Mouse (Mus musculus) small intestine, adult 2 months (tissue): ENCODE measurements around the gene Gcc2. TPM values are rescaled to one million over a fixed set of nuclear protein-coding genes. Genes with fewer than 3 reads are reported as not detected.
"Not testable (repeated sequence)": the region's sequence is repeated elsewhere in the genome, so short reads cannot be mapped to it uniquely, and the experiment has no call there.

ENCODE experiments used
- H3K27ac ChIP-seq: fragments of 200-500 bp; 2 replicates; pipeline ENCODE4 v1.5.1; 2012; ENCODE audit warnings: low read depth, low read length, control low read depth, inconsistent platforms; ENCODE audit not compliant: insufficient read depth
- H3K27me3 ChIP-seq: fragments of 200-500 bp; 2 replicates; pipeline ENCODE4 v1.6.1; 2012; ENCODE audit warnings: mild to moderate bottlenecking, moderate library complexity, low read length, inconsistent platforms; ENCODE audit not compliant: control insufficient read depth, insufficient read depth
- H3K36me3 ChIP-seq: fragments of 200-500 bp; 2 replicates; pipeline ENCODE4 v1.6.1; 2012; ENCODE audit warnings: mild to moderate bottlenecking, low read length, control low read depth, inconsistent platforms; ENCODE audit not compliant: control insufficient read depth, insufficient read depth
- H3K4me1 ChIP-seq: fragments of 200-500 bp; 2 replicates; pipeline ENCODE4 v1.6.1; 2012; ENCODE audit warnings: low read length, inconsistent platforms, mixed read lengths; ENCODE audit not compliant: control insufficient read depth, insufficient read depth, insufficient read length
- H3K4me3 ChIP-seq: fragments of 200-500 bp; 2 replicates; pipeline ENCODE4 v1.5.1; 2012; ENCODE audit warnings: low read depth, mild to moderate bottlenecking, control low read depth, inconsistent platforms, low read length, moderate library complexity
- CTCF ChIP-seq: fragments of 200-500 bp; IDR thresholded peaks from 2 replicates; pipeline ENCODE4 v1.5.1; 2012; ENCODE audit warnings: low read depth, mild to moderate bottlenecking, control low read depth, inconsistent platforms, low read length, moderate library complexity, mixed read lengths; ENCODE audit not compliant: insufficient replicate concordance, insufficient read length; ENCODE audit errors: extremely low read depth
- POLR2A ChIP-seq: fragments of 200-500 bp; IDR thresholded peaks from 2 replicates; pipeline ENCODE4 v1.6.1; 2012; ENCODE audit warnings: low read depth, mild to moderate bottlenecking, control low read depth, inconsistent platforms, low read length, moderate library complexity
- WGBS: fragments of 180-500 bp; shearing (Covaris S2); methylation state at CpG from one replicate; pipeline ENCODE4 v1.1.7; 2018; 5-methylcytosine and 5-hydroxymethylcytosine counted together
- polyA plus RNA-seq: library from polyadenylated mRNA; depleted of rRNA; stranded (reverse); fragments of >200 nt; gene quantifications from 2 replicates; pipeline ENCODE4 v1.2.3, GENCODE M21; 2012

Gcc2 gene
- polyA plus RNA-seq, 1 experiment: 6.2 TPM

GRCm38 (mm10) chr10:58322361-58323027, 67.2 kb downstream of the Gcc2 start:
- Histone ChIP-seq H3K4me3 (peak overlapping the region; percentile 75), H3K27me3 (no peaks in the 10 kb centered on the region), H3K4me1 (no peaks in the 10 kb centered on the region; the same call in 1 of the 2 replicates), H3K36me3 (no peaks in the 10 kb centered on the region), H3K27ac (peak overlapping the region; percentile 84)
- WGBS: 18% methylated on average over 6 of the region's 6 CpGs
- TF ChIP-seq POLR2A: no peak

- H3K36me3 ChIP-seq: no peaks in the 10 kb centered on the region
- H3K27me3 ChIP-seq: no peaks in the 10 kb centered on the region
- TF ChIP-seq CTCF: no peak
- TF ChIP-seq POLR2A: peak; percentile 91
- H3K4me1 ChIP-seq: no peaks in the 10 kb centered on the region; the same call in 1 of the 2 replicates
- under 1% methylated on average over 86 of the region's 86 CpGs for WGBS
- H3K4me3 ChIP-seq: peak within 1 kb of the TSS; percentile 75
- peak within 1 kb of the TSS; percentile 84 for H3K27ac ChIP-seq
Observed at GRCm38 (mm10) chr10:58323028-58323991, 68.0 kb downstream of the Gcc2 start, which contains the start of gene Lims1. Gene Lims1 (plus strand): TSS chr10:58323466.

GRCm38 (mm10) chr10:58326271-58326670, 71.0 kb downstream of the Gcc2 start:
- 51% methylated on average over 3 of the region's 3 CpGs for WGBS
- H3K27ac ChIP-seq: no peak overlapping the region
- no peak overlapping the region for H3K4me3 ChIP-seq
- H3K36me3 ChIP-seq: no peaks in the 10 kb centered on the region
- TF ChIP-seq POLR2A (no peak), CTCF (no peak)
- H3K4me1 ChIP-seq: peaks cover 6% of the 10 kb centered on the region; the same call in 1 of the 2 replicates
- H3K27me3 ChIP-seq: no peaks in the 10 kb centered on the region

GRCm38 (mm10) chr10:58327836-58328235, 72.5 kb downstream of the Gcc2 start:
- H3K27ac ChIP-seq, H3K36me3 ChIP-seq, H3K27me3 ChIP-seq, H3K4me1 ChIP-seq, H3K4me3 ChIP-seq: not testable (repeated sequence)
- 93% methylated on average over 6 of the region's 6 CpGs for WGBS

GRCm38 (mm10) chr10:58328517-58329108, 73.3 kb downstream of the Gcc2 start:
- H3K36me3 ChIP-seq: no peaks in the 10 kb centered on the region
- H3K27me3 ChIP-seq: no peaks in the 10 kb centered on the region
- H3K4me1 ChIP-seq: peaks cover 6% of the 10 kb centered on the region; the same call in 1 of the 2 replicates
- H3K4me3 ChIP-seq: no peak overlapping the region
- TF ChIP-seq POLR2A (no peak), CTCF (no peak)
- WGBS: 66% methylated on average over 8 of the region's 8 CpGs
- no peak overlapping the region for H3K27ac ChIP-seq

- Histone ChIP-seq H3K4me3 (no peak overlapping the region), H3K4me1 (peaks cover 6% of the 10 kb centered on the region; the same call in 1 of the 2 replicates), H3K36me3 (no peaks in the 10 kb centered on the region), H3K27ac (no peak overlapping the region), H3K27me3 (no peaks in the 10 kb centered on the region)
- TF ChIP-seq CTCF (no peak), POLR2A (no peak)
Observed at GRCm38 (mm10) chr10:58330635-58331034, 75.3 kb downstream of the Gcc2 start.

GRCm38 (mm10) chr10:58331741-58332140, 76.4 kb downstream of the Gcc2 start:
- Histone ChIP-seq H3K27ac (no peak overlapping the region), H3K4me3 (no peak overlapping the region), H3K27me3 (no peaks in the 10 kb centered on the region), H3K36me3 (no peaks in the 10 kb centered on the region), H3K4me1 (peaks cover 6% of the 10 kb centered on the region; the same call in 1 of the 2 replicates)
- TF ChIP-seq CTCF (no peak), POLR2A (no peak)
